Mouse (Mus musculus) CD4-positive naive resting alpha-beta T cell, adult 57 days (primary cell): ENCODE measurements around the gene Vmn1r22. TPM values are rescaled to one million over a fixed set of nuclear protein-coding genes. Genes with fewer than 3 reads are reported as not detected.

Source experiments
- total RNA-seq: library from RNA; stranded (reverse); gene quantifications from one replicate; pipeline ENCODE4 v1.2.4, GENCODE M21; 2023

Vmn1r22 gene
- total RNA-seq = not detected

GRCm38 (mm10) chr6:57907928-57908327 is at the start of gene Vmn1r22:
Vmn1r22 (minus strand) TSS chr6:57908028.

GRCm38 (mm10) chr6:57926738-57927137 is 18.9 kb upstream of the Vmn1r22 start, which contains the start of gene Vmn1r23:
Vmn1r23 (minus strand) TSS chr6:57926838.

DNA sequence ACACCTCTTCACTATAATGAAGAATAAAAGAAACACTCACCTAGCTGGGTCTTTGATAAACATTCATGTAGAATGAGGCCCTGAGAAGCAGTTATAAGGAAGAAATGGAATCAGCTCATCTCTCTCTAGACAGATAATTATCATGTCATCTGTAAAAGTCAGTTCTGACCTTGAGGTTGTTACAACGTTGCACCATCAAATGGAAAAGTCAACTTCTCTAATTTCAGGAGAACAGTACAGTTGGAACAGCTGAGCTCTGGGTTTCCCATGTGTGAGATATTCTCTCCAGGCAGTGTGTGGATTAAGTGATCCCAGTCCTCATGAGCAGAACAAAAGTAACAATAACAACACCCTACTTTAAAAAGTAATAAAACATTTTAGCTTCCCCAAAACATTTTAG is 57.5 kb downstream of the Vmn1r22 start, which contains the start of gene Vmn1r21:
Gene Vmn1r21 (minus strand): TSS at position 58 of the 400 bp plus-strand sequence.

Other genes with a start within 250 kb of the Vmn1r22 start
- gene Pyurf, start 215.9 kb downstream of the Vmn1r22 start, total RNA-seq = 3.4 TPM
- 5.7 TPM for gene Lancl2, start 205.5 kb downstream of the Vmn1r22 start, total RNA-seq
- gene Vopp1, start 82.9 kb downstream of the Vmn1r22 start, total RNA-seq = 45.6 TPM
- gene Vmn1r21, start 57.7 kb downstream of the Vmn1r22 start, total RNA-seq = not detected
- gene Vmn1r23, start 18.8 kb upstream of the Vmn1r22 start, total RNA-seq = not detected
- not detected for gene Vmn1r24, start 53.5 kb upstream of the Vmn1r22 start, total RNA-seq
- gene Vmn1r25, start 72.8 kb upstream of the Vmn1r22 start, total RNA-seq = not detected
- not detected for gene Vmn1r26, start 107.1 kb upstream of the Vmn1r22 start, total RNA-seq